Mouse (Mus musculus): ENCODE measurements around the gene Itgb2l.

DNA sequence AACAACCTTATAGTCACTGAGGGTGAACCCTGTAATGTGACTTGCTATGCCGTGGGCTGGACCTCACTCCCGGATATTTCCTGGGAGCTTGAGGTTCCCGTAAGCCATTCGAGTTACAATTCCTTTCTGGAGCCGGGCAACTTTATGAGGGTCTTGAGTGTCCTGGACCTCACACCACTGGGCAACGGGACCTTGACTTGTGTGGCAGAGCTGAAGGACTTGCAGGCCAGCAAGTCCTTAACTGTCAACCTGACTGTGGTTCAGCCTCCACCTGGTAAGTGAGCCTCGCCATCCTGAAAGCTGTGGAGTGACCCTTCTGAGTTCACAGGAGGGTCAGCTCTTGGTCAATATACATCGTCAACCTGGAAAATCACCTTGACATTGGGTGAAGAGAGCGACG, 65.3 kb downstream of the Itgb2l start:
- TF ChIP-seq ZC3H11A (IDR thresholded peaks at IDR 0.05; ENCODE audit: borderline replicate concordance, low read depth, low read length), result no peak
- no peak for TF ChIP-seq CHD2 (IDR thresholded peaks at IDR 0.05; ENCODE audit: low read depth, low read length)

All from ES-E14 (cell line).